Comparison of ENCODE assay signal across 24 mouse cellular contexts in the genomic region with DNA sequence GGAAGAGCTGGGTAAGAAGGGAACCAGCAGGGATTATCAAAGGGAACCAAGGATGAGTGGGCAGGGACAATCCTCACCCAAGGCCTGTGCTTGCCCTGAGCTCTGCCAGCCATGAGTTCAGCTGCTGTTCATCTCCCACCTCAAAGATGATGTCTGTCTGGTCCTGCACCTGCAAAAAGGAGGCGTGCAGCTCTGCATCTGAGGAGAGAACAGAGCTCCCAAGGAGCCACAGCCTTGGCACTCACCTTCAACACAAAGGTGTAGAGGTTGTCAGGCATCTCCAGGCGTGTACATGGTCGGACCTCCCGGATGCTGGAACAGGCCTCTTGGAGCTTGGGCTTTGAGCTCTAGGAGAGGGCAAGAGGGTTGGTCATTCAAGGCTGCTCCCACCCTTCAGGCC.
"Had no signal": no experiment of that assay in that cellular context is flagged by ENCODE, and none has a peak within 500 bp of the region (broad histone marks: within the 10 kb centered on the region; RNA-seq: fewer than 3 reads in every experiment).

No protein-coding gene starts in this region.

- DNase-seq: gastrocnemius, adult 2 months; gastrocnemius, postnatal 10 days; gastrocnemius, postnatal 25 days; heart, postnatal 4 days; kidney, adult 18-20 months; kidney, adult 9 months; kidney, postnatal 14 days; kidney, postnatal 4 days; liver; liver, embryonic 13.5 days had no signal

- ATAC-seq: hindbrain, embryonic 16.5 days; intestine, embryonic 15.5 days; intestine, postnatal 0 days had no signal

- H3K9me3 ChIP-seq: heart, embryonic 13.5 days; heart, embryonic 15.5 days; hindbrain, embryonic 10.5 days; hindbrain, embryonic 12.5 days; intestine, embryonic 15.5 days; kidney, embryonic 15.5 days; limb, embryonic 10.5 days; limb, embryonic 12.5 days; liver, embryonic 13.5 days; liver, embryonic 15.5 days had no signal

- H3K27me3 ChIP-seq: heart, embryonic 13.5 days; heart, embryonic 15.5 days; hindbrain, embryonic 12.5 days; intestine, embryonic 15.5 days; kidney, embryonic 15.5 days; limb, embryonic 12.5 days; liver, embryonic 13.5 days; liver, embryonic 15.5 days had no signal

- H3K4me3 ChIP-seq: gastrocnemius, adult 2 months; heart, adult 2 months; heart, embryonic 13.5 days; heart, embryonic 15.5 days; hindbrain, embryonic 10.5 days; hindbrain, embryonic 12.5 days; intestine, embryonic 15.5 days; kidney, embryonic 15.5 days; layer of hippocampus, adult 2 months; left cerebral cortex, adult 2 months; limb, embryonic 10.5 days; limb, embryonic 12.5 days; liver, embryonic 13.5 days; liver, embryonic 15.5 days had no signal

- H3K4me1 ChIP-seq: hindbrain, embryonic 12.5 days had no signal
